Mouse (Mus musculus): Measurements from ENCODE around the gene Nfatc3. TPM values are rescaled to one million over a fixed set of nuclear protein-coding genes. Genes with fewer than 3 reads are reported as not detected.

Gene Nfatc3
- polyA plus RNA-seq, 1 experiment = 11.1 TPM

GRCm38 (mm10) chr8:106178428-106178827, 119.8 kb downstream of the Nfatc3 start:
- no peak overlapping the region for H3K4me3 ChIP-seq (replicated peaks; ENCODE audit: insufficient read depth, low read depth, low read length)
- H3K27me3 ChIP-seq (ENCODE audit: control insufficient read depth, insufficient read depth, low read length) = no peaks in the 10 kb centered on the region
- TF ChIP-seq POLR2A (IDR thresholded peaks at IDR 0.05; ENCODE audit: borderline replicate concordance, insufficient read depth, low read length) (no peak), CTCF (IDR thresholded peaks at IDR 0.05; ENCODE audit: borderline replicate concordance, insufficient read depth, low read depth, low read length) (no peak)
- 83% methylated on average over 2 of the region's 2 CpGs for WGBS
- no peaks in the 10 kb centered on the region for H3K4me1 ChIP-seq (ENCODE audit: control insufficient read depth, insufficient read depth, low read length)
- no peak overlapping the region for H3K27ac ChIP-seq (ENCODE audit: insufficient read depth, low read length)
- DNase-seq = no peak

Other genes starting within 250 kb of the Nfatc3 start
- 30.5 and 32.1 TPM in 2 replicates for gene Ranbp10, start 231.5 kb upstream of the Nfatc3 start, polyA plus RNA-seq (2012; rRNA removed)
- gene Tsnaxip1, start 231.1 kb upstream of the Nfatc3 start, polyA plus RNA-seq (2012; rRNA removed) = 0.25 and 0.98 TPM in 2 replicates
- gene Cenpt, start 205.6 kb upstream of the Nfatc3 start, polyA plus RNA-seq (2012; rRNA removed) = 27.8 and 30.8 TPM in 2 replicates
- gene Thap11, start 203.7 kb upstream of the Nfatc3 start, polyA plus RNA-seq (2012; rRNA removed) = 52.0 and 53.5 TPM in 2 replicates
- gene Nutf2, start 198.3 kb upstream of the Nfatc3 start, polyA plus RNA-seq (2012; rRNA removed) = 104 and 111 TPM in 2 replicates
- 75.5 and 81.8 TPM in 2 replicates for gene Edc4, start 178.0 kb upstream of the Nfatc3 start, polyA plus RNA-seq (2012; rRNA removed)
- gene Nrn1l, start 165.3 kb upstream of the Nfatc3 start, polyA plus RNA-seq (2012; rRNA removed) = 4.7 and 5.3 TPM in 2 replicates
- gene Pskh1, start 158.4 kb upstream of the Nfatc3 start, polyA plus RNA-seq (2012; rRNA removed) = 13.6 and 14.1 TPM in 2 replicates
- 2.6 and 3.4 TPM in 2 replicates for gene Ctrl, start 125.0 kb upstream of the Nfatc3 start, polyA plus RNA-seq (2012; rRNA removed)
- 84.3 and 89.4 TPM in 2 replicates for gene Psmb10, start 120.4 kb upstream of the Nfatc3 start, polyA plus RNA-seq (2012; rRNA removed)
- gene Lcat, start 115.5 kb upstream of the Nfatc3 start, polyA plus RNA-seq (2012; rRNA removed) = 106 and 110 TPM in 2 replicates
- gene Slc12a4, start 92.7 kb upstream of the Nfatc3 start, polyA plus RNA-seq (2012; rRNA removed) = 34.9 and 36.1 TPM in 2 replicates
- gene Dpep3, start 79.4 kb upstream of the Nfatc3 start, polyA plus RNA-seq (2012; rRNA removed) = not detected in 2 replicates
- 34.1 and 35.7 TPM in 2 replicates for gene Dus2, start 67.5 kb upstream of the Nfatc3 start, polyA plus RNA-seq (2012; rRNA removed)
- 0.13 TPM in 1 of 2 replicates, not detected in the other for gene Dpep2nb, start 52.9 kb upstream of the Nfatc3 start, polyA plus RNA-seq (2012; rRNA removed)
- 15.2 and 16.0 TPM in 2 replicates for gene Ddx28, start 47.0 kb upstream of the Nfatc3 start, polyA plus RNA-seq (2012; rRNA removed)
- gene Esrp2, start 78.1 kb downstream of the Nfatc3 start, polyA plus RNA-seq (2012; rRNA removed) = 0.05 and 0.10 TPM in 2 replicates
- gene Pla2g15, start 91.6 kb downstream of the Nfatc3 start, polyA plus RNA-seq (2012; rRNA removed) = 12.1 and 13.1 TPM in 2 replicates
- 25.4 and 25.8 TPM in 2 replicates for gene Slc7a6, start 110.0 kb downstream of the Nfatc3 start, polyA plus RNA-seq (2012; rRNA removed)
- 31.6 and 33.7 TPM in 2 replicates for gene Slc7a6os, start 152.1 kb downstream of the Nfatc3 start, polyA plus RNA-seq (2012; rRNA removed)
- gene Prmt7, start 152.1 kb downstream of the Nfatc3 start, polyA plus RNA-seq (2012; rRNA removed) = 36.0 and 36.1 TPM in 2 replicates